Mouse (Mus musculus) erythroblast, embryonic 14.5 days (primary cell): Measurements from ENCODE around the gene Eif4g1. TPM values are rescaled to one million over a fixed set of nuclear protein-coding genes. Genes with fewer than 3 reads are reported as not detected.

Experiments
- H3K27me3 ChIP-seq: 2 replicates; pipeline ENCODE4 v1.6.1; 2012; ENCODE audit warnings: inconsistent platforms; ENCODE audit not compliant: control insufficient read depth
- H3K36me3 ChIP-seq: 2 replicates; pipeline ENCODE4 v1.6.1; 2012; ENCODE audit warnings: mild to moderate bottlenecking, inconsistent platforms; ENCODE audit not compliant: control insufficient read depth
- H3K4me1 ChIP-seq: 2 replicates; pipeline ENCODE4 v1.6.1; 2012; ENCODE audit warnings: inconsistent platforms; ENCODE audit not compliant: control insufficient read depth
- H3K4me3 ChIP-seq: replicated peaks from 2 replicates; pipeline ENCODE3; 2012; ENCODE audit warnings: moderate library complexity, mild to moderate bottlenecking, inconsistent platforms
- H3K9me3 ChIP-seq: 2 replicates; pipeline ENCODE4 v1.6.1; 2012; ENCODE audit warnings: low read length, inconsistent platforms, mixed read lengths; ENCODE audit not compliant: control insufficient read depth
- GATA1 ChIP-seq: IDR thresholded peaks from 2 replicates; pipeline ENCODE4 v1.6.1; 2012; ENCODE audit warnings: low read length, inconsistent platforms, mixed read lengths
- TAL1 ChIP-seq: IDR thresholded peaks from 3 replicates; pipeline ENCODE4 v1.6.1; 2012; ENCODE audit warnings: low read length, inconsistent platforms, mixed read lengths
- polyA plus RNA-seq: library from polyadenylated mRNA; stranded (reverse); fragments of >175 nt; gene quantifications from 2 replicates; pipeline ENCODE4 v1.2.3, GENCODE M21; 2012

Eif4g1 gene
- polyA plus RNA-seq, 1 experiment = 54.8 TPM

- Histone ChIP-seq H3K4me3 (peak overlapping the region; percentile 36), H3K36me3 (no peaks in the 10 kb centered on the region), H3K27me3 (peaks cover 82% of the 10 kb centered on the region), H3K9me3 (peaks cover 3% of the 10 kb centered on the region; the same call in 1 of the 2 replicates), H3K4me1 (peaks cover 2% of the 10 kb centered on the region; the same call in 1 of the 2 replicates)
- TF ChIP-seq TAL1 = no peak
- TF ChIP-seq GATA1 = no peak
Observed at GRCm38 (mm10) chr16:20730293-20730711, 62.2 kb downstream of the Eif4g1 start.

DNA sequence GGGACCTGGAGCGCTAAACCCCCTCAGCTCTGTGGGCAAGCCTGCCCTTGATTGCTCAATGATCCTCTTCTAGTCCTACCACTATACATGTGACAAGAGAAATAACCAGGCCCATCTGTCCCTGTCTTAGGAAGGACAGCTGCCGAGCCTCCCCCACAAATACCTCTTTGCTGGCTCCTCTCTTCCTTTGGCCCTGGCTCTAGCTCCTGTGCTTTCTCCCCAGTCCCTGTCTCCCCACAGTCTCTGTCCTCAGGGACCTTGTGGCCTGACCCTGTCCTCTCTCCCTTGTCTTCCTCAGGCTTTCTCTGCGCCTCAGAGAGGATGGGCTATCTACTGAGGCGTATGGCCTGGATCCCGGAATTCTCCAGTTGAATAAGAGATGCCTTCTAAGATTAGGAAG is 63.6 kb downstream of the Eif4g1 start:
- H3K9me3 ChIP-seq = peaks cover 3% of the 10 kb centered on the region; the same call in 1 of the 2 replicates
- no peak overlapping the region for H3K4me3 ChIP-seq
- peaks cover 3% of the 10 kb centered on the region; the same call in 1 of the 2 replicates for H3K4me1 ChIP-seq
- no peaks in the 10 kb centered on the region for H3K36me3 ChIP-seq
- TF ChIP-seq TAL1 (no peak), GATA1 (no peak)
- H3K27me3 ChIP-seq = peaks cover 86% of the 10 kb centered on the region

DNA sequence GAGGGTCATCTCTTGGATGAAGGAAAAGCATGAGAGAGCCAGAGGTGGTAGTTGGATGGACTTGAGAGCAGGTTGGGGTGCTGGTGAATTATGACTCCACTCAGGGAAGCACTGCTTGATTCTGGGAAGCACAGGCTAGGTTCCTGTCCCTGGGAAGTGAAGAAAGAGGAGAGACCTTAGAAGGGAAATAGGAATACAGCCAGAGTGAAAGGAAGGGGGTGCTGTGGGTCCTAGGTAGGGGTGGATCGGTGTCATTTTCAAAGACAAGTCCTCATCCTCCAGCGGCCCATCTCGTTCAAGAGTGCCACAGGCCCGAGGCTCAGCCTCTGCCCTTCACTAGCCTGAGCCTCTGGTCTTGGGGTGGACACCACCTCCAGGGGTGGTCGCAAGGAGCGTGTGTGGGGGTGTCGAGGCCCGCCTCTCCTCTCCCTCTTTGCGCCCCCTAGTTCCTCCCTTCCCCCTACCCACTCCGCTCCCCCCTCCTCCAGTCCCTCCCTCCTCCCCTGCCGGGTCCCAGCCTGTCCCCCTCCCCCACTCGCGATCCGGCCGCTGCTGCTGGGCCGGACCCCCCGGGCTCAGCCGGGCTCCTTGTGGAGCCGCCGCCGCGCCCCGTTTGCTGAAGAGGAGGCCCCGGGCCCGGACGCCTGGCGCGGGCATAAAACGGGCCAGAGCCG is 64.3 kb downstream of the Eif4g1 start:
- Histone ChIP-seq H3K4me1 (peaks cover 3% of the 10 kb centered on the region; the same call in 1 of the 2 replicates), H3K27me3 (peaks cover 87% of the 10 kb centered on the region), H3K4me3 (peak overlapping the region; percentile 18), H3K36me3 (no peaks in the 10 kb centered on the region), H3K9me3 (peaks cover 3% of the 10 kb centered on the region; the same call in 1 of the 2 replicates)
- no peak for TF ChIP-seq GATA1
- TF ChIP-seq TAL1 = no peak

- peaks cover 86% of the 10 kb centered on the region for H3K27me3 ChIP-seq
- H3K4me3 ChIP-seq = peak within 1 kb of the TSS; percentile 32
- TF ChIP-seq TAL1 (no peak), GATA1 (no peak)
Observed at GRCm38 (mm10) chr16:20732925-20733730, 65.0 kb downstream of the Eif4g1 start, which contains the start of gene Chrd. Chrd (plus strand) TSS chr16:20733127.

DNA sequence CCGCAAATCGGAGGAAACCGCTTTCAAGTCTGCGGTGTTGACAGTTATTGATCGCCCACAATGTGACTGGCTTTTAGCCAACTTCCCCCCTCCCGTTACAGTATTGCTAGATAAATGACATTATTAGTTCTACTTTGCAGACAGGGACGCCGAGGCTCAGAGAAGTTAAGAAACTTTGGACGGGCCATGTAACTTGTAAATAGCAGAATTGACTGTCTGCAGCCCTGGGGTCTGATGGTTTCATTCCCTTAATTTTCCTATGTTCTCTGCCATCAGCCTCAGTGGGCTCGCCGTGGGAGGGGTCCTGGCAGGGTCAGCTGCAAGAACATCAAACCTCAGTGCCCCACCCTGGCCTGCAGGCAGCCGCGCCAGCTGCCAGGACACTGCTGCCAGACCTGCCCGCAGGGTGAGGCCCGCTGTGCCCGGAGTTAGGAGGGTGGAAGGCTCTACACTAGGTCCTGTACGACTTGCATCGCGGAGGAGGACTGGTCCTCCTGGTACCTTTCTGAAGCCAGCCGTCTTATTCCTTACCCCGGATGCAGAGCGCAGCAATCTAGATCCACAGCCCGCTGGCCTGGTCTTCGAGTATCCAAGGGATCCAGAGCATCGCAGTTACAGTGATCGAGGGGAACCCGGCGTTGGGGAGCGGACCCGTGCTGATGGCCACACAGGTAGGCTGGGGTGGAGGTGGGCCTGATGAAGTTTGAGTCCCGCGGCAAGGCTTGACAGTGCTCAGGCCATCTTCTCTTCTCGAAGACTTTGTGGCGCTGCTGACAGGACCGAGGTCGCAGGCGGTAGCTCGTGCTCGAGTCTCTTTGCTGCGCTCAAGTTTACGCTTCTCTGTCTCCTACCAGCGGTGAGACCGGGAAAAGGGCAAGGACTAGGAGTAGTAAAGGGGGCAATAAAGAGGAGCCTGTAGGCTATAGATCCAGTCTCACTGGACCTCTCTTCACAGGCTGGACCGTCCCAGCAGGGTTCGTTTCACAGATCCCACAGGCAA is 65.9 kb downstream of the Eif4g1 start, which contains the start of gene Thpo:
Gene Thpo (minus strand): TSS at position 781 of the 1,000 bp plus-strand sequence.
- Histone ChIP-seq H3K27me3 (peaks cover 77% of the 10 kb centered on the region), H3K4me1 (peaks cover 3% of the 10 kb centered on the region; the same call in 1 of the 2 replicates), H3K9me3 (peaks cover 3% of the 10 kb centered on the region), H3K36me3 (no peaks in the 10 kb centered on the region), H3K4me3 (peak within 1 kb of the TSS; percentile 27)
- TF ChIP-seq TAL1 (no peak), GATA1 (no peak)

More at GRCm38 (mm10) chr16:20732925-20733730, 65.0 kb downstream of the Eif4g1 start, which contains the start of gene Chrd:
- Histone ChIP-seq H3K9me3 (peaks cover 3% of the 10 kb centered on the region), H3K4me1 (peaks cover 3% of the 10 kb centered on the region; the same call in 1 of the 2 replicates), H3K36me3 (no peaks in the 10 kb centered on the region)

DNA sequence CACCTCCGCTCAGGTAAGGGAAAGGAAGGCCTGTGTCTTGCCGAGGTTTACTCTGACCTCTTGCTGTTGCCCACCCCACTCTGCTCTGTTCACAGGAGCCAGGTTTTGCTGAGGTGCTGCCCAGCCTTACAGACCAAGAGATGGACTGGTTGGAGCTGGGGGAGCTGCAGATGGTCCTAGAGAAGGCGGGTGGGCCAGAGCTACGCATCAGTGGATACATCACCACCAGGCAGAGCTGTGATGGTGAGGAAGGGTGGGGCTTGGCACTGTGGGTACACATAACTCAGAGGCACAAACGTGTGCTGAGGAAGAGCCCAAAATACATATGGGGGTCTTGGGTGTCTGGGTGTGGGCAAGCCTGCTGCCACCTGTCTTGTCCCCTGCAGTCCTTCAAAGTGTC is 67.5 kb downstream of the Eif4g1 start:
- Histone ChIP-seq H3K36me3 (no peaks in the 10 kb centered on the region), H3K27me3 (peaks cover 66% of the 10 kb centered on the region), H3K9me3 (peaks cover 3% of the 10 kb centered on the region), H3K4me1 (peaks cover 3% of the 10 kb centered on the region; the same call in 1 of the 2 replicates), H3K4me3 (no peak overlapping the region)
- TF ChIP-seq GATA1 (no peak), TAL1 (no peak)

- peaks cover 61% of the 10 kb centered on the region for H3K27me3 ChIP-seq
- TF ChIP-seq TAL1 = no peak
- no peak for TF ChIP-seq GATA1
- H3K4me1 ChIP-seq = peaks cover 3% of the 10 kb centered on the region; the same call in 1 of the 2 replicates
- H3K4me3 ChIP-seq = no peak overlapping the region
- peaks cover 3% of the 10 kb centered on the region for H3K9me3 ChIP-seq
- no peaks in the 10 kb centered on the region for H3K36me3 ChIP-seq
Observed at GRCm38 (mm10) chr16:20736168-20736567, 68.1 kb downstream of the Eif4g1 start.

GRCm38 (mm10) chr16:20736823-20737222 is 68.7 kb downstream of the Eif4g1 start:
- Histone ChIP-seq H3K4me3 (no peak overlapping the region), H3K4me1 (peaks cover 3% of the 10 kb centered on the region; the same call in 1 of the 2 replicates), H3K9me3 (peaks cover 3% of the 10 kb centered on the region), H3K27me3 (peaks cover 55% of the 10 kb centered on the region), H3K36me3 (no peaks in the 10 kb centered on the region)
- TF ChIP-seq TAL1 = no peak
- no peak for TF ChIP-seq GATA1
